Mouse (Mus musculus): Measurements from ENCODE around the gene Schip1.

- no peak for TF ChIP-seq CTCF (IDR thresholded peaks at IDR 0.05; ENCODE audit: insufficient read depth, low read length)
- TF ChIP-seq POLR2A (IDR thresholded peaks at IDR 0.05; ENCODE audit: borderline replicate concordance, extremely low read depth, low read depth, low read length), result no peak
These were observed 518.6 kb downstream of the Schip1 start for GRCm38 (mm10) chr3:68583031-68583693.

Measured in lung, adult 2 months (tissue).